Mouse (Mus musculus) heart, embryonic 12.5 days (tissue): ENCODE measurements around the gene Mad2l1bp. TPM values are rescaled to one million over a fixed set of nuclear protein-coding genes. Genes with fewer than 3 reads are reported as not detected.

Experiments used
- ATAC-seq: fragments of 200-750 bp; cut with Nextera tagmentation; 2 replicates; pipeline ENCODE4 v1.8.0; 2017; ENCODE audit warnings: moderate TSS enrichment, moderate library complexity; ENCODE audit not compliant: insufficient number of reproducible peaks, low FRiP score
- H3K27ac ChIP-seq: fragments of 300-500 bp; sonication (generic); 2 replicates; pipeline ENCODE4 v1.5.1; 2016; ENCODE audit warnings: mild to moderate bottlenecking, moderate library complexity; ENCODE audit not compliant: poor library complexity, severe bottlenecking
- H3K27me3 ChIP-seq: fragments of 300-500 bp; sonication (generic); replicated peaks from 2 replicates; pipeline ENCODE4 v1.6.1; 2016; ENCODE audit warnings: mild to moderate bottlenecking, moderate library complexity
- H3K36me3 ChIP-seq: fragments of 300-500 bp; sonication (generic); 2 replicates; pipeline ENCODE4 v1.6.1; 2016; ENCODE audit warnings: mild to moderate bottlenecking, moderate library complexity
- H3K4me1 ChIP-seq: fragments of 300-500 bp; sonication (generic); replicated peaks from 2 replicates; pipeline ENCODE4 v1.6.1; 2016; ENCODE audit warnings: mild to moderate bottlenecking
- H3K4me2 ChIP-seq: fragments of 300-500 bp; sonication (generic); 2 replicates; pipeline ENCODE4 v1.6.1; 2016; ENCODE audit warnings: mild to moderate bottlenecking, moderate library complexity
- H3K4me3 ChIP-seq: fragments of 300-500 bp; sonication (generic); 2 replicates; pipeline ENCODE4 v1.5.1; 2016; ENCODE audit warnings: mild to moderate bottlenecking
- H3K9ac ChIP-seq: fragments of 300-500 bp; sonication (generic); 2 replicates; pipeline ENCODE4 v1.6.1; 2016; ENCODE audit warnings: mild to moderate bottlenecking, moderate library complexity
- H3K9me3 ChIP-seq: fragments of 300-500 bp; sonication (generic); replicated peaks from 2 replicates; pipeline ENCODE4 v1.6.1; 2016; ENCODE audit warnings: mild to moderate bottlenecking, moderate library complexity
- WGBS: fragments of 180-500 bp; shearing (Covaris S2); methylation state at CpG from one replicate; pipeline ENCODE4 v1.1.7; 2016; 5-methylcytosine and 5-hydroxymethylcytosine counted together
- polyA plus RNA-seq: library from polyadenylated mRNA; unstranded; fragments of >200 nt; fragmentation: Nextera tagmentation; extraction: Ambion mirVana; gene quantifications from 2 replicates; pipeline ENCODE4 v1.2.1, GENCODE M21; 2016

Gene Mad2l1bp
- polyA plus RNA-seq = 34.0 and 35.6 TPM in 2 replicates

DNA sequence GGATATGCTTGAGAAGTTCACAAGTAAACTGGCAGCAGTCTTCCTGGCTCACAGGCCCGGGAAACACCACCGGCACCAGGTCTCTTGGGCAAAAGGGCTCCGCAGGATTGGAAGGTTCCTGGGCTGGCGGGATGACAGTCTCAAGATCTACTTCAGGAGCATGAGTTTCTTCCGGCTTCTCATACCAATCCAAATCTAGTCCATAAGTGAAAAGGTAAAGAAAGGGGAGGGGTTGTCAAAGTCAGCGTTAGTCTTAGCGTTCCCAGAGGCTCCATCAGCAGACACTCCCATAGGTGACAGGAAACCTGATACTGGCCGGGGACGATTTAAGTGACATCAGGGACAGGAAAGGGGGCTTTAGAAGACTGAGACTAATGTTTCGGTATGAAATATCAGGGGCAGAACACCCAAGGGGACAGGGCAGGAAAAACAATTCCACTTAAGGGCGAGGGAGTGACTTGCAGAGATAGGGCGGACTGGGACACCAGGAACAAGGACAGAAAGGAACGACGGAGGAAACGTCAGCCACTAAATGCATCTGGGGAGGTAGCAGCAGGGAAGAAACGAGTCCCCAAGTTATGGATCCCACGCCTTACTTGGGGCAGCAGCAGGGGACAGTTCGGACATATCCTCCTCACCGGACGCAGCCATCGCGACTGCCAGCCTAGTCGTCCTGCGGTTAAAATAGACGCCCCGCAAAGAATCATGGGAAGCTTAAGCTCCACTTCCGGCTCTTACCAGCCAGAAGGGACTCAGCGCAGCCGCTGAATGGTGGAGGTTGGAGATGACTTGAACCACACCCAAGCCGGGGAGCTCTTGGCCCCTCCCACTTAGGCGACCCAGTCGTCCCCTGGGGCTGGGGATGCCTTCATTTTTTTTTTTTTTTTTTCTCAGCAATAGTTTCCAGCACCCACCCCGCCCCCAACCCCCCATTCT is at the start of gene Mad2l1bp:
Mad2l1bp (minus strand) TSS at position 707 of the 936 bp plus-strand sequence.
- peak within 1 kb of the TSS; percentile 93 for H3K4me2 ChIP-seq
- H3K9me3 ChIP-seq = no peaks in the 10 kb centered on the region
- peak within 1 kb of the TSS; percentile 81 for H3K9ac ChIP-seq
- H3K4me1 ChIP-seq = peaks cover 16% of the 10 kb centered on the region
- H3K27ac ChIP-seq = peak within 1 kb of the TSS; percentile 61
- peak within 1 kb of the TSS; percentile 65 for H3K4me3 ChIP-seq
- no peaks in the 10 kb centered on the region for H3K27me3 ChIP-seq
- ATAC-seq = peak; percentile 93
- H3K36me3 ChIP-seq = peaks cover 20% of the 10 kb centered on the region
- WGBS = 2% methylated on average over 33 of the region's 33 CpGs

DNA sequence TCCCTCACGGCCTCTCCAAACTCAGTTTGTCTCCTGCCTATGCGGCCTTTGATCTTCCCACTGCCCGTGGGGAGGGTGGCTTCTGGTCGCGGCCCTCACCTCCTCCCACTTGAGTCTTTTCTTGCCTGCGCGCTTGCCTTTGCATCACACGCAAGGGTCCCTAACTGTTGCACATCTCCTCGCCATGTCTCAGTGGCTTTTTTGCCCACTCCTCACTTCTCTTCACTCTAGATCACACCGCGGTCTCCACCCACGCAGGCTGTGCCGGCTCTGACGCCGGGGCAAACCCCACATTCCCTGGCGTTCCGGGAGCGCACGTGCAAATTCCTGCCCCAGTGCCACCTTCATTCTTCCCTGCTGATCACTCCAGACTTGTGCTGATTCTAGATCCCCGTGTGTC is 49.7 kb upstream of the Mad2l1bp start:
- H3K36me3 ChIP-seq = peaks cover 33% of the 10 kb centered on the region
- H3K27ac ChIP-seq = peak overlapping the region; percentile 92
- no peaks in the 10 kb centered on the region for H3K27me3 ChIP-seq
- under 1% methylated on average over 20 of the region's 20 CpGs for WGBS
- H3K9me3 ChIP-seq = no peaks in the 10 kb centered on the region
- H3K9ac ChIP-seq = peak overlapping the region; percentile 94
- H3K4me1 ChIP-seq = peaks cover 13% of the 10 kb centered on the region
- ATAC-seq = peak; percentile 39; the same call in 1 of the 2 replicates
- H3K4me3 ChIP-seq = peak overlapping the region; percentile 96
- peak overlapping the region; percentile 80 for H3K4me2 ChIP-seq

GRCm38 (mm10) chr17:46202421-46203071 is 49.2 kb upstream of the Mad2l1bp start, which contains the start of the genes Polh and Xpo5:
Gene Polh, minus strand, starts transcription at chr17:46202645.
Gene Xpo5, plus strand, starts transcription at chr17:46202782.
- peaks cover 13% of the 10 kb centered on the region for H3K4me1 ChIP-seq
- H3K36me3 ChIP-seq = peaks cover 33% of the 10 kb centered on the region
- H3K4me3 ChIP-seq = peak within 1 kb of the TSS; percentile 96
- under 1% methylated on average over 66 of the region's 66 CpGs for WGBS
- H3K9ac ChIP-seq = peak within 1 kb of the TSS; percentile 94
- H3K4me2 ChIP-seq = peak within 1 kb of the TSS; percentile 80
- H3K9me3 ChIP-seq = no peaks in the 10 kb centered on the region
- no peaks in the 10 kb centered on the region for H3K27me3 ChIP-seq
- H3K27ac ChIP-seq = peak within 1 kb of the TSS; percentile 92
- peak; percentile 94 for ATAC-seq

- peaks cover 33% of the 10 kb centered on the region for H3K36me3 ChIP-seq
- no peak for ATAC-seq
- no peaks in the 10 kb centered on the region for H3K9me3 ChIP-seq
- no peak overlapping the region; the same call in 1 of the 2 replicates for H3K9ac ChIP-seq
- H3K27me3 ChIP-seq = no peaks in the 10 kb centered on the region
- no peak overlapping the region for H3K27ac ChIP-seq
- peak overlapping the region; percentile 28; the same call in 1 of the 2 replicates for H3K4me3 ChIP-seq
- 64% methylated on average over 6 of the region's 6 CpGs for WGBS
- H3K4me1 ChIP-seq = peaks cover 13% of the 10 kb centered on the region
- peak overlapping the region; percentile 80 for H3K4me2 ChIP-seq
Observed at GRCm38 (mm10) chr17:46201151-46201550, 47.8 kb upstream of the Mad2l1bp start.

DNA sequence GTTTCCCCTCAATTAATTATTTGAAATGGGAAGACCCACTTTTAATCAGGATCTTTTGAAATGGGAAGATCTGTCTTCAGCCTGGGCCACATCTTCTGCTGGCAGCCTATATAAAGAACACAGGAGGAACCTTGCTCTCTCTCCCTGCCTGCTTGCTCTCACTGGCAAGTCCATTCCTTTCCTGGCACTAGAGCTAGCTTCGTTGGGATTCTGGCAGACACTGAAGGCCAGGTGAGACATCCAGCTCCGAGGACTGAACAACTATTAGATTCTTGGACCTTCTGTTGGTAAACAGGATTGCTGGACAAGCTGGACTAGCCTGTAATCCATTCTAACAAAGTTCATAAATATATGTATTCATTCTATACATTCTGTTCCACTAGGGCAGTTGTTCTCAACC is 35.5 kb upstream of the Mad2l1bp start:
- H3K36me3 ChIP-seq = peaks cover 83% of the 10 kb centered on the region
- no peak for ATAC-seq
- no peak overlapping the region for H3K4me2 ChIP-seq
- no peak overlapping the region for H3K27ac ChIP-seq
- H3K4me1 ChIP-seq = no peaks in the 10 kb centered on the region
- H3K4me3 ChIP-seq = no peak overlapping the region
- 90% methylated on average over 2 of the region's 2 CpGs for WGBS
- no peaks in the 10 kb centered on the region for H3K9me3 ChIP-seq
- no peak overlapping the region for H3K9ac ChIP-seq
- no peaks in the 10 kb centered on the region for H3K27me3 ChIP-seq

GRCm38 (mm10) chr17:46182273-46182672 is 28.9 kb upstream of the Mad2l1bp start:
- H3K9ac ChIP-seq = no peak overlapping the region
- no peak overlapping the region for H3K4me3 ChIP-seq
- ATAC-seq = no peak
- no peaks in the 10 kb centered on the region for H3K9me3 ChIP-seq
- 86% methylated on average over 4 of the region's 4 CpGs for WGBS
- H3K4me2 ChIP-seq = no peak overlapping the region
- H3K27ac ChIP-seq = no peak overlapping the region
- no peaks in the 10 kb centered on the region for H3K27me3 ChIP-seq
- no peaks in the 10 kb centered on the region for H3K4me1 ChIP-seq
- peaks cover 91% of the 10 kb centered on the region for H3K36me3 ChIP-seq

- H3K9ac ChIP-seq = no peak overlapping the region
- H3K27me3 ChIP-seq = no peaks in the 10 kb centered on the region
- H3K4me2 ChIP-seq = no peak overlapping the region
- H3K9me3 ChIP-seq = no peaks in the 10 kb centered on the region
- no peak overlapping the region for H3K27ac ChIP-seq
- WGBS = 69% methylated on average over 3 of the region's 3 CpGs
- H3K4me1 ChIP-seq = peaks cover 24% of the 10 kb centered on the region
- peaks cover 83% of the 10 kb centered on the region for H3K36me3 ChIP-seq
- no peak for ATAC-seq
- H3K4me3 ChIP-seq = no peak overlapping the region
Observed at GRCm38 (mm10) chr17:46170538-46170937, 17.2 kb upstream of the Mad2l1bp start.

DNA sequence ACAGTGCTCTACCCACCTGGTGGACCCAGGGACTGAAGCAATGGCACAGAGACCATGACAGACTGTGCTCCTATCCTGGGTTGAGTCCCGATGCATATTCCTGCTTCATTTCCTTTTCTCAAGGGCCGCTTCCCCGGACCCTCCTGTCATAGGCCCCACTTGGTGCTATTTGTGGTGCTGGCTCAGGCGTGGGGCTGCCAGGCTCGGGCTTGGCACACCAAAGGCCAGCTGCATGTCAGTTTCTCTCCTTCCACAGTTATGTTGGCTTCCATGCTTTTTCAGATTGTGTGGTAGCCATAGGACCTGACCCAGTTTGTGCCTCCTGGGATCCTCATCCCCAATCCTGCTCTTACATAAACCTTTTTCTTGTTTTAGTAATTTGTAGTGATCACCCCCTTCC is 15.4 kb upstream of the Mad2l1bp start:
- Histone ChIP-seq H3K4me1 (peaks cover 25% of the 10 kb centered on the region), H3K9ac (no peak overlapping the region), H3K4me2 (no peak overlapping the region), H3K27ac (peak overlapping the region; percentile 25; the same call in 1 of the 2 replicates), H3K9me3 (no peaks in the 10 kb centered on the region), H3K36me3 (peaks cover 93% of the 10 kb centered on the region), H3K4me3 (no peak overlapping the region), H3K27me3 (no peaks in the 10 kb centered on the region)
- ATAC-seq = no peak
- WGBS = 70% methylated on average over 5 of the region's 5 CpGs

GRCm38 (mm10) chr17:46168318-46168717 is 15.0 kb upstream of the Mad2l1bp start:
- WGBS = 41% methylated on average over 5 of the region's 5 CpGs
- Histone ChIP-seq H3K4me1 (peaks cover 26% of the 10 kb centered on the region), H3K9ac (no peak overlapping the region), H3K27ac (no peak overlapping the region), H3K4me2 (no peak overlapping the region), H3K36me3 (peaks cover 95% of the 10 kb centered on the region), H3K4me3 (no peak overlapping the region), H3K9me3 (no peaks in the 10 kb centered on the region), H3K27me3 (no peaks in the 10 kb centered on the region)
- ATAC-seq = peak; percentile 84

DNA sequence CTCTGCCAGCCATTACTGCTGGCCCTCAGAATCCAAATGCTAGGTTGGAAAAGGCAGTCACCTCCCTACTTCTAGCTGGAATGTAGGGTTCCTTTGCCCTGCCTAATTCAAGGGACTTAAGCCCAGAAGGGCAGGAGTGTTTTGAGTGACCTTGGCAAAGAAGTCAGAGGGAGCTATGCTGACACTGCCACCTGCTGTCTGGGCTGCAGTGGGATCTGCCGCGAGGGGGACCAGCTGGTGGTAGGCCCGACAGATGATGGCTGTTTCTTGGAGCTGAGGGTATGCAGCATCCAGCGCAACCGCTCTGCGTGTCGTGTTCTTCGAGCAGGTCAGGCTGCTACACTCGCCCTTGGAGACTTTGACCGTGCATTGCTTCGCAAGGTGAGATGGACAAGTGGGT is 13.7 kb upstream of the Mad2l1bp start:
- no peaks in the 10 kb centered on the region for H3K9me3 ChIP-seq
- no peaks in the 10 kb centered on the region for H3K27me3 ChIP-seq
- no peak overlapping the region for H3K4me2 ChIP-seq
- no peak overlapping the region; the same call in 1 of the 2 replicates for H3K9ac ChIP-seq
- 84% methylated on average over 11 of the region's 11 CpGs for WGBS
- no peak overlapping the region for H3K4me3 ChIP-seq
- no peak for ATAC-seq
- H3K4me1 ChIP-seq = peaks cover 40% of the 10 kb centered on the region
- peaks cover 84% of the 10 kb centered on the region for H3K36me3 ChIP-seq
- no peak overlapping the region for H3K27ac ChIP-seq

DNA sequence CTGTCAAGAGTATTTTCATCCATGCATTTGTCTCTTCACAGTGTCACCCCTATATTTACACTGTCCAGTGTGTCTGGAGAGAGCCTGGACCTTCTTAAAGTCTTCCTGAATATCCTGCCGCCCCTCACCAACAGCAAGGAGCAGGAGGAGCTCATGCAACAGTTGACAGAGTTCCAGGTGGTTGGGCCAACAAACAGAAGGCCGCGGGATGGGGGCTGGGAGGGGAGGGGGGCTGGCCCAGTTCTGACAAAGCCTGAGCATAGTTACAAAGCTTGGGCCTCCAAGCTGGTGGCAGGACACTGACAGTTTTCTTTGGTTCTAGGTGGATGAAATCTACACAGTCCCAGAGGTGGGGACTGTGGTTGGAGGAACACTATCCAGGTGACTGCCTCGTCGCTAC is 12.9 kb upstream of the Mad2l1bp start:
- Histone ChIP-seq H3K9me3 (no peaks in the 10 kb centered on the region), H3K27ac (no peak overlapping the region), H3K4me3 (no peak overlapping the region), H3K4me2 (no peak overlapping the region), H3K9ac (no peak overlapping the region), H3K36me3 (peaks cover 80% of the 10 kb centered on the region), H3K4me1 (peaks cover 45% of the 10 kb centered on the region), H3K27me3 (no peaks in the 10 kb centered on the region)
- ATAC-seq = no peak
- 84% methylated on average over 5 of the region's 5 CpGs for WGBS
